Mouse (Mus musculus): ENCODE results near the gene Tsfm.
A peak's percentile ranks its signal among the peaks of the same experiment; 100 is the strongest.
"Not testable (repeated sequence)": the region's sequence is repeated elsewhere in the genome, so short reads cannot be mapped to it uniquely, and the experiment has no call there.

The Tsfm gene

GRCm38 (mm10) chr10:127030336-127031296, at the start of gene Tsfm:
Gene Tsfm (minus strand): TSS chr10:127030840.
- DNase-seq (ENCODE audit: low spot score in 2 of 2) = peak; percentile 74 to 82

- no peak for DNase-seq (ENCODE audit: low spot score in 2 of 2)
Measured at GRCm38 (mm10) chr10:127079665-127080391, 49.2 kb upstream of the Tsfm start.

- no peak for DNase-seq (ENCODE audit: low spot score in 2 of 2)
Measured at GRCm38 (mm10) chr10:127078677-127079575, 48.3 kb upstream of the Tsfm start.

DNA sequence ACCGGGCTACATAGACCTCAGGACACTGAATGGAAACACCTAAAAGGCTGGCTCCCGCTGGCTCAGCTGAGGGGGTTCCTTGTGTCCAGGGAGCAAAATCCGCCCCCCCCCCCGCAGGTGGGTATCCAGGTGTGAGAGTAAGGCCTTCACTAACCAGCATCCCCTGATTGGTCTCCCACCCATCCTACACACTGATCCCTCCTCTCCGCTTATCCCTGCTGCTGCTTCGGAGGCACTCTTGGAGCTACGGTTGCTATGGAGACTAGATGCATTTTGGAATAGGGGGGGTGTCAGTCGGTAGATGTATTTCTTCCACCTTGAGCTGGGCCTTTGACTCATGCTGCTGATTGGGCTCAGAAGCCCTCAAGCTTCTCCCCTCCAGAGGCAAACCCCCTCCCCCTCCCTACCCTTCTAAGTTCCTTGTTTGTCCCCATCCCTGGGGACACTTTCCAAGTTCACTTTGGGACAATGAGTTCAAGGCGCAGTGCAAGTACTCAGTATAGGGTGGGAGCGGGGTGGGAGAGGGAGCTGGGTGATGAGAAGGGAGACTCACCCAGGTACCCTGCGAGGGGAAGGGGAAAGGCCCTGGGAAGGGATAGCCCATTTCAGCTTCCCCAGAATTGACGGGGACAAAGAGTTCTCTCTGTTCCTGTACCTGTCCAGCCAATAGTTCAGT, 47.5 kb upstream of the Tsfm start:
- DNase-seq (ENCODE audit: low spot score in 2 of 2) = peak; percentile 72 to 82

GRCm38 (mm10) chr10:127077515-127077914, 46.9 kb upstream of the Tsfm start:
- no peak for DNase-seq (ENCODE audit: low spot score in 2 of 2)

GRCm38 (mm10) chr10:127076082-127076481, 45.4 kb upstream of the Tsfm start:
- DNase-seq (ENCODE audit: low spot score in 2 of 2) = no peak

DNA sequence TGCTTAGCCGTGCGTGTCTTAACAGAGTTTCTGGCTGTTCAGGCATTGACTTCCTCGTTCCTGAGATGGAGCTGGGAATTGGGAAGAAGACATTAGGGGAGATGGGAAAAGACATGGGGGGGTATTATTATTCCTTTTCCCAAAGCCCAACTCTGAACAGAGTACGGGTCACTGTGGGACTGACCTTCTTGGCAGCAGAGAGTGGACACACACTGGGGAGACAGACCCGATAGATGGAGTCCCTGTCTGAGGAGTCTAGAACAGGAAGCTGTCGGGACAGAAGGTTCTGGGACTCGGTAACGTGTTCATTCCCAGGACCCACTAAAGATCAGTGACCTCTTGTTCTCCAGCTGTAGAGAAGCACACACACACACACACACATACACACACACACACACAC, 45.0 kb upstream of the Tsfm start:
- DNase-seq (ENCODE audit: low spot score in 2 of 2) = no peak

DNA sequence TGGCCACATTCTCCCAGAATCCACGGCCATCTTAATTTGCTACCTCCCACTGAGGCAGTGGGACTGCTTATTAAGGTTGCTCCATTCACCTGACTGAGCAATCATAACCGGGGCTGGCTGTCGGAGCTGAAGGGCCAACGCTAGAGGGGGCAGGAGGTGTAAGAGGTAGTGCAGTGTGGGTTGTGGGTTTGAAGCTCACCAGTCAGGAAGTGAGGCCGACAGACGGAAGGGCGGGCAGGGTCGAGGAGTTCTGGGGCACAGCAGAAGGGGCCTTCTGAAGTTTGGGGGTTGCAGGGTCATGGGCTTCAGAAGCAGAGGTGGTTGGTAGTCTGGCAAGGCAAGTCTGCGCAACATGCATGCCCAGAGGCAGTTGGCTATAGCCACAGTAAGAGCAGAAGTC, 44.4 kb upstream of the Tsfm start, which contains the start of gene Agap2:
Gene Agap2 (plus strand): TSS at position 205 of the 400 bp plus-strand sequence.
- no peak for DNase-seq (ENCODE audit: low spot score in 2 of 2)

- no peak for DNase-seq (ENCODE audit: low spot score in 2 of 2)
Measured at GRCm38 (mm10) chr10:127073981-127074380, 43.3 kb upstream of the Tsfm start.

- not testable (repeated sequence) for DNase-seq (ENCODE audit: low spot score in 2 of 2)
Measured at GRCm38 (mm10) chr10:127072969-127073368, 42.3 kb upstream of the Tsfm start.

GRCm38 (mm10) chr10:127072270-127072669, 41.6 kb upstream of the Tsfm start:
- DNase-seq (ENCODE audit: low spot score in 2 of 2) = not testable (repeated sequence)

- no peak for DNase-seq (ENCODE audit: low spot score in 2 of 2)
Measured at GRCm38 (mm10) chr10:127071203-127071602, 40.6 kb upstream of the Tsfm start.

- peak; percentile 93 to 97 for DNase-seq (ENCODE audit: low spot score in 2 of 2)
Measured at GRCm38 (mm10) chr10:127070190-127071121, 39.8 kb upstream of the Tsfm start, which contains the start of gene Tspan31. Gene Tspan31 (minus strand): TSS chr10:127070264.

DNA sequence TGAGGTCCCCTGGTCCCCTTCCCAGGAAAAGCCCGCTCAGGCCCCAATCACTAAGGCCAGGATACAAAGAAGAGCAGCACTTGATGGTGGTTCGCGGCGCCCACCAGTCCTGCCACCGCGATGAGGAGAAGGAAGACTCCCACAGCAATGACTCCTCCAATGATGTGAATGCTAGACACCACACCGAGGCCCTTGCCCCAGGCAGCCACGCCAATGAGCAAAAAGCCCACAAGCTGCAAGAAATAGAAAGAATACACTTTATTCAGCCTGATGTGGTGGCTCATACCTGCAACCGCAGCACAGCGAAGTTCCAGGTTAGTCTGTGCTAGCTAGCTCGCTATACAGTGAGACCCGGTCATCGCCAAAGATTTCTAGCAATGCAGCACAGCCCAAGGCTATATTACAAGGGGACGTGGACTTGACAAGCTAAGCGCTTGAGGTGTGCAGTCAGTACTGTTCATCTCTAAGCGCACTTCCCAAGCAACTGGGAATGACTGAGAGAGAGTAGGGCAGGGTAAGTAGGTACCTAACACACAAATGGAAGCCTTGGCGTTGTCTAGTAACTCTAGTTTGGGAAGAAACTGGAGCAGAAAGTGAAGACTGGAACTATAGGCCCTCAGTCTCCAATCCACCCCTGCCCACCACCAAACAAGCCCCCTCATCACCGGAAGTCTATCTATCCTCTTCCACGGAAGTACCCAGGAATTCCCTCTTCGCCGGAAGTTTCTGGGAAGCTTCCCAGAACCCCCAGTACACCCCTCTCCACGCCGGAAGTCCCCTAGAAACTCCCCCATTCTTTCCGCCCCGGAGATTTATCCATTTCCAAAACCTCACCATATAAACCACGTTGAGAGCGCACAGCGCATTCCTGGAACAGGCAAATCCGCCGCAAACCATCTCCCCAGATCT, 38.9 kb upstream of the Tsfm start:
- DNase-seq (ENCODE audit: low spot score in 2 of 2) = no peak

DNA sequence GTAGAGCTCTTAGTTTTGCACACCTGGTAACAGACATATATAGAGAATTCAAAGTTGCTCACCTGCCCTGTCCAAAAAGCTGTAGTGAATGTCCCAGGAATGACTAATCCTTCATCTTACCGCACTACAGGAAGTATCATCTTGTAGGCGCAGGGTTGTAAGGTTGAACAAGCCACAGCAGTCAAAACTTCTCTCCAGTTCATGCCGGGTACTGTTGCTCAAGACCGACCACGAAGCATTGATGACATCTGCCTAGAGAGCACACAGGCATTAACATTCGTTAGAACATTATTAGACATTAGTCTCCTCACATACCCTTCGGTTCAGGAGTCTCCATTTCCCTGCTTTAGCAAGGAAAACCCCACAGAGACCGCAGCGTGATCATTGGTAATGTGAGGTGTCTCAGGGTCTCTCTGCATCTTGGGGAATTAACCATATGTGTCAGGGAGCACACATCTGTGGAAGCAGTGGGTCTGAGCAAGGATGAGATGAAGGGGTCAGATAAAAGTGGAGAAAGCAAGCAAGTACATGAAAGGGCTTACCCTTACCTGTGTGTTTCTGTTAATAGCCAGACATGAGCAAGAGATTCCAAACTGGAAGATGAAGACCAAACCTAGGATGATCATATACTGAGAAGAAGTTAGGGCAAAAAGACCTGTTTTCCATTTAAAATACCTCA, 37.9 kb upstream of the Tsfm start:
- no peak for DNase-seq (ENCODE audit: low spot score in 2 of 2)

DNA sequence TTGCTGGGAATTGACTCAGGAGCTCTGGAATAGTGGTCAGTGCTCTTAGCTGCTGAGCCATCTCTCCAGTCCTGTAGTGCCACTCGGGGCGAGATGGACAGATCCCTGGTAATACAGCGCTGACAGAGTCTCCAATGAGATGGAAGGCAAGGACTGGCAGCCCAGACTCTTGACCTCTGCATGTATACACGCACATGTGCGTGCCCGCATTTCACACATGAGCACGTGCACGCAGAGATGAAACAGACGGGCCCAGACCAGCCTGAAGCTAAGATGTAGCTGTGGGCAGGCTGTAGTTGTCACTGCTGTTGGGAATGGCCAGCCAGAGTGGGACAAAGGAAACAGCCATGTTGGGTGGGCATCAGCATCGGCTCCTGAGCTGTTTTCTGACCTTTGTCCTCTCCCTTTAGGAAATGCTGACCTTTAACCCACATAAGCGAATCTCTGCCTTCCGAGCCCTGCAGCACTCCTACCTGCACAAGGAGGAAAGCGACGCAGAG, 35.9 kb upstream of the Tsfm start:
- DNase-seq (ENCODE audit: low spot score in 2 of 2) = no peak

DNA sequence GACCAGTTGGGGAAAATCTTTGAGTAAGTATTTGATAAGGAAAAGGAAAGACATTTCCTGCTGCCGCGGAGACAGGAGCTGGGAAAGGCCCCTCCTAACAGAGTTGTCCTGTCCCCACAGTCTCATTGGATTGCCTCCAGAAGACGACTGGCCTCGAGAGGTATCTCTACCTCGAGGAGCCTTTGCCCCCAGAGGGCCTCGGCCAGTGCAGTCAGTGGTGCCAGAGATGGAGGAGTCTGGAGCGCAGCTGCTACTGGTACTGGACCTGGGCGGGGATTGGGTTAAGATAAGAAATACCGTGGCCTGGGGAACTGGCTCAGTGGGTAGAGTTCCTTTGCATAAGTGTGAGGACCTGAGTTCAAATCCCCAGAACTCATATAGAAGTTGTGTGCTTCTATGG, 35.3 kb upstream of the Tsfm start:
- DNase-seq (ENCODE audit: low spot score in 2 of 2) = no peak

Measured in right cerebral cortex, postnatal 36 days (tissue).